Mouse (Mus musculus) hindbrain, embryonic 13.5 days (tissue): ENCODE results near the gene Olfr1045. TPM values are rescaled to one million over a fixed set of nuclear protein-coding genes. Genes with fewer than 3 reads are reported as not detected.
"Not testable (repeated sequence)": the region's sequence is repeated elsewhere in the genome, so short reads cannot be mapped to it uniquely, and the experiment has no call there.

Experiments
- ATAC-seq: fragments of 200-750 bp; cut with Nextera tagmentation; 2 replicates; pipeline ENCODE4 v1.8.0; 2017; ENCODE audit warnings: moderate TSS enrichment; ENCODE audit not compliant: low FRiP score
- H3K27ac ChIP-seq: fragments of 300-500 bp; sonication (generic); 2 replicates; pipeline ENCODE4 v1.5.1; 2015; ENCODE audit warnings: inconsistent platforms, mild to moderate bottlenecking, moderate library complexity
- H3K27me3 ChIP-seq: fragments of 300-500 bp; sonication (generic); 2 replicates; pipeline ENCODE4 v1.6.1; 2015; ENCODE audit warnings: mild to moderate bottlenecking, inconsistent platforms
- H3K36me3 ChIP-seq: fragments of 300-500 bp; sonication (generic); 2 replicates; pipeline ENCODE4 v1.6.1; 2015; ENCODE audit warnings: mild to moderate bottlenecking, inconsistent platforms
- H3K4me1 ChIP-seq: fragments of 300-500 bp; sonication (generic); replicated peaks from 2 replicates; pipeline ENCODE4 v1.6.1; 2015; ENCODE audit warnings: inconsistent platforms
- H3K4me2 ChIP-seq: fragments of 300-500 bp; sonication (generic); 2 replicates; pipeline ENCODE4 v1.6.1; 2015; ENCODE audit warnings: inconsistent platforms, mild to moderate bottlenecking, moderate library complexity
- H3K4me3 ChIP-seq: fragments of 300-500 bp; sonication (generic); 2 replicates; pipeline ENCODE4 v1.5.1; 2015; ENCODE audit warnings: mild to moderate bottlenecking, inconsistent platforms
- H3K9ac ChIP-seq: fragments of 300-500 bp; sonication (generic); 2 replicates; pipeline ENCODE4 v1.6.1; 2015; ENCODE audit warnings: mild to moderate bottlenecking, inconsistent platforms
- H3K9me3 ChIP-seq: fragments of 300-500 bp; sonication (generic); 2 replicates; pipeline ENCODE4 v1.6.1; 2016; ENCODE audit warnings: inconsistent platforms
- WGBS: fragments of 180-500 bp; shearing (Covaris S2); methylation state at CpG from one replicate; pipeline ENCODE4 v1.1.7; 2015; 5-methylcytosine and 5-hydroxymethylcytosine counted together
- polyA plus RNA-seq: library from polyadenylated mRNA; unstranded; fragments of >200 nt; fragmentation: Nextera tagmentation; extraction: Ambion mirVana; gene quantifications from 2 replicates; pipeline ENCODE4 v1.2.1, GENCODE M21; 2015

Gene Olfr1045
- not detected in 2 replicates for polyA plus RNA-seq

GRCm38 (mm10) chr2:86202909-86203308 is at the start of gene Olfr1045:
Gene Olfr1045 (minus strand): TSS chr2:86203009.
- Histone ChIP-seq H3K9ac (no peak within 1 kb of the TSS), H3K27ac (no peak within 1 kb of the TSS), H3K4me3 (no peak within 1 kb of the TSS), H3K4me1 (no peaks in the 10 kb centered on the region), H3K27me3 (no peaks in the 10 kb centered on the region), H3K36me3 (no peaks in the 10 kb centered on the region), H3K4me2 (no peak within 1 kb of the TSS), H3K9me3 (no peaks in the 10 kb centered on the region; the same call in 1 of the 2 replicates)
- ATAC-seq = no peak

DNA sequence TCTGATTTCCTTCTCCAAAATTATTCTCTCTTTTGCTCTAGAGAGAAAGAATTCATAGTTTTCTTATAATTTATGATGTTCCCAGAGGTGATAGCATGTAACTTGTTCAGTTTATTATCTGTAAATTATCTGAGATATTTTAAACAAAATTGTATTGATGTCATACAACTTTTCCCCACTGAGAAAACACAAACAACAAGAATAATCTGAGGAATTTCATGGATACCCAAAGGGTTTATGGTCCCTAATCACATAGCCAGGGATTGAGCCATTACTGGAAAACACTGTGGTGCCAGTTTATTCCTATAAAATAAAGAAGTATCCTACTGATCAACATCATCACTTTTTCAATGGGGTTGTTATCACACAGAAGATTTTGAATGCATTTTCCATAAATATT is 37.4 kb upstream of the Olfr1045 start, which contains the start of gene Olfr1048:
Olfr1048 (minus strand) TSS at position 101 of the 400 bp plus-strand sequence.
- no peak within 1 kb of the TSS for H3K4me2 ChIP-seq
- no peak within 1 kb of the TSS for H3K27ac ChIP-seq
- no peak within 1 kb of the TSS for H3K4me3 ChIP-seq
- no peaks in the 10 kb centered on the region for H3K27me3 ChIP-seq
- no peaks in the 10 kb centered on the region for H3K36me3 ChIP-seq
- no peak for ATAC-seq
- no peaks in the 10 kb centered on the region for H3K4me1 ChIP-seq
- H3K9ac ChIP-seq = no peak within 1 kb of the TSS
- no peaks in the 10 kb centered on the region for H3K9me3 ChIP-seq

DNA sequence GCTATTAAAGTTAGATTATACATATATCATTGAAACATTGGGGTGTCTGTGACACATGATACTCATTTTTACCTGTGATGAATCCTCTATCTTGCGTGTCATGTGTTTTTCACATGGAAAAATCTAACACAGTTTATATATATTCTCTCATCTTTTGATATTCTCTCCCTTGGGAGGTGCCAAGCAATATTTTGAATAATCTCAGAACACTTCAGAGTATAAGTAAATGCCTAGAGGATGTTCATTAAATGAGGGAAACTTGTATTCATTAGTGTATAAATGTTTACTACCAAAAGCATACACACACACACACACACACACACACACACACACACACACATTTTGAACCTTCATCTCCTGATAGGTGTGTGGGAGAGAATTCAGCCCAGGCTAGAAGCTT is 28.5 kb upstream of the Olfr1045 start, which contains the start of gene Olfr1047:
Olfr1047 (minus strand) TSS at position 101 of the 400 bp plus-strand sequence.
- no peaks in the 10 kb centered on the region for H3K4me1 ChIP-seq
- no peak within 1 kb of the TSS for H3K4me2 ChIP-seq
- 100% methylated on average over 1 of the region's 1 CpGs for WGBS

GRCm38 (mm10) chr2:86219214-86219613 is 16.4 kb upstream of the Olfr1045 start, which contains the start of gene Olfr1046:
Gene Olfr1046 (minus strand): TSS chr2:86219314.
- no peak for ATAC-seq
- Histone ChIP-seq H3K4me2 (no peak within 1 kb of the TSS), H3K4me1 (no peaks in the 10 kb centered on the region), H3K36me3 (no peaks in the 10 kb centered on the region), H3K9ac (no peak within 1 kb of the TSS), H3K27me3 (no peaks in the 10 kb centered on the region), H3K9me3 (no peaks in the 10 kb centered on the region), H3K27ac (no peak within 1 kb of the TSS), H3K4me3 (no peak within 1 kb of the TSS)
- WGBS = 74% methylated on average over 2 of the region's 2 CpGs

More for the DNA sequence above, 28.5 kb upstream of the Olfr1045 start, which contains the start of gene Olfr1047:
- Histone ChIP-seq H3K4me3 (no peak within 1 kb of the TSS), H3K9me3 (no peaks in the 10 kb centered on the region), H3K27ac (no peak within 1 kb of the TSS), H3K36me3 (no peaks in the 10 kb centered on the region), H3K9ac (no peak within 1 kb of the TSS), H3K27me3 (no peaks in the 10 kb centered on the region)
- ATAC-seq = no peak

- no peak overlapping the region for H3K9ac ChIP-seq
- 59% methylated on average over 1 of the region's 1 CpGs for WGBS
- no peak for ATAC-seq
- H3K4me2 ChIP-seq = no peak overlapping the region
- H3K9me3 ChIP-seq = no peaks in the 10 kb centered on the region
- H3K36me3 ChIP-seq = no peaks in the 10 kb centered on the region
- H3K27me3 ChIP-seq = no peaks in the 10 kb centered on the region
- H3K4me1 ChIP-seq = no peaks in the 10 kb centered on the region
- no peak overlapping the region for H3K4me3 ChIP-seq
- no peak overlapping the region for H3K27ac ChIP-seq
These were observed 6.9 kb downstream of the Olfr1045 start for GRCm38 (mm10) chr2:86195863-86196262.

DNA sequence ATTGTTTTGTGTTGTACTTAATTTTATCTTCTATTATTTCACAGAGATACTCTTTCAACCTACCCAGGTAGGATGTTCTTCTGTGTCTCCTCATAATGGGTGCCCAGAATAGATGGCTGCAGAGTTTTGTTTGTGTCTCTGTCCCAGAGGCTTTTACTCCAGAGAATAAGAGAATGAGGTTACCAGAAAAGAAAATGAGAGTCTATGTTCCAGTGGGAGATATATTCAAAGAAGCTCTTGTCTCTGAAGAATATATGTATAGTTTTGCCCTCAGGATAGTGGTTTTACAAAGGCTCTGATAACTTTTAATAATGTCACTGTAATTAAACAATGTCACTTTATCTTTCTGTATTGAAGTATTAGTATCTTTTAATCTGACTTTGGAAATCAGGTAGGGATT is 17.2 kb downstream of the Olfr1045 start, which contains the start of gene Olfr52:
Olfr52 (minus strand) TSS at position 101 of the 400 bp plus-strand sequence.
- no peaks in the 10 kb centered on the region for H3K4me1 ChIP-seq
- no peak within 1 kb of the TSS for H3K4me2 ChIP-seq
- H3K27ac ChIP-seq = no peak within 1 kb of the TSS
- no peak for ATAC-seq
- H3K9me3 ChIP-seq = no peaks in the 10 kb centered on the region
- H3K9ac ChIP-seq = no peak within 1 kb of the TSS
- no peaks in the 10 kb centered on the region for H3K27me3 ChIP-seq
- H3K4me3 ChIP-seq = no peak within 1 kb of the TSS
- H3K36me3 ChIP-seq = no peaks in the 10 kb centered on the region

GRCm38 (mm10) chr2:86179950-86180349 is 22.9 kb downstream of the Olfr1045 start:
- Histone ChIP-seq H3K9ac (no peak overlapping the region), H3K4me1 (no peaks in the 10 kb centered on the region), H3K4me2 (no peak overlapping the region), H3K9me3 (no peaks in the 10 kb centered on the region), H3K27ac (no peak overlapping the region), H3K4me3 (no peak overlapping the region), H3K27me3 (no peaks in the 10 kb centered on the region), H3K36me3 (no peaks in the 10 kb centered on the region)
- 87% methylated on average over 3 of the region's 3 CpGs for WGBS
- no peak for ATAC-seq

DNA sequence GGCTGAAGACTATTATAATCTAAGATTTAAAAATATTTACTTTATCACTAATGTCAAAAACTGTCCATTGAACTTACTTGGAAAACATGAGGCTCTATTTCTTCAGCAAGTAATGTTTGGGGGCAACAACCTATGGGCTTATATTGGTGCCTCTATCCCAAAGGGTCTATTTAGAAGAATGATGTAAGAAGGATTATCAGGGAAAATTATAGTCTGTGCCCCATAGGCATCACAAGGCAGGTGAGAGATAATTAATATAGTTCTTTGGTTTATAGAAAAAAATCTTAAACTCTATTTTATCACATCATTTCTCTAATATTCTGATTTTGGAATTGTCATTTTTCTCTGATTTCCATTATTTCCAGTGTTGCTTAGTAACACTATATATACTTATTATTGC is 25.1 kb downstream of the Olfr1045 start, which contains the start of gene Olfr1044:
Olfr1044 (minus strand) TSS at position 101 of the 400 bp plus-strand sequence.
- no peak for ATAC-seq
- H3K4me1 ChIP-seq = no peaks in the 10 kb centered on the region
- H3K9me3 ChIP-seq = no peaks in the 10 kb centered on the region
- H3K27me3 ChIP-seq = no peaks in the 10 kb centered on the region
- no peak within 1 kb of the TSS for H3K27ac ChIP-seq
- H3K4me2 ChIP-seq = no peak within 1 kb of the TSS
- no peak within 1 kb of the TSS for H3K4me3 ChIP-seq
- no peak within 1 kb of the TSS for H3K9ac ChIP-seq
- no peaks in the 10 kb centered on the region for H3K36me3 ChIP-seq

DNA sequence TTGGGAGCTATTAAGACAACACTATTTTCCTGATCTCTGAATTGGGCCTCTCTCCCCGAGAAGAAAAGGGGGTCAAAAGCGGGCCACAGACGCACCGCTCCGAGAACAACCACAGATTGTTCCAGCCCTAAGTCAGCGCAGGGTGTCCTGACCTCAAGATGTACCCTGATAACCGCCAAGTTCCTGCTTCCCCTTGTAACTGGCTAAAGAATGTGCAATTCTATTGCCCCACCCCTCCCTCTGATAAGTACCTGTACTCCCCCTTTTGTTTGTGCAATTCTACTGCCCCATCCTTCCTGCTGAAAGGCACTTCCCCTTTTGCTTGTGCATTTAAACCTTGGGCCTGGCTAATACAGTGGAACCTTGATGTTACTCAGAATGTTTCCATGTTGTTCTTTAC is 27.4 kb downstream of the Olfr1045 start:
- not testable (repeated sequence) for H3K27ac ChIP-seq, ATAC-seq, H3K27me3 ChIP-seq, H3K36me3 ChIP-seq, H3K4me2 ChIP-seq, H3K9ac ChIP-seq, H3K4me3 ChIP-seq, H3K4me1 ChIP-seq, H3K9me3 ChIP-seq
- WGBS = 90% methylated on average over 7 of the region's 7 CpGs

DNA sequence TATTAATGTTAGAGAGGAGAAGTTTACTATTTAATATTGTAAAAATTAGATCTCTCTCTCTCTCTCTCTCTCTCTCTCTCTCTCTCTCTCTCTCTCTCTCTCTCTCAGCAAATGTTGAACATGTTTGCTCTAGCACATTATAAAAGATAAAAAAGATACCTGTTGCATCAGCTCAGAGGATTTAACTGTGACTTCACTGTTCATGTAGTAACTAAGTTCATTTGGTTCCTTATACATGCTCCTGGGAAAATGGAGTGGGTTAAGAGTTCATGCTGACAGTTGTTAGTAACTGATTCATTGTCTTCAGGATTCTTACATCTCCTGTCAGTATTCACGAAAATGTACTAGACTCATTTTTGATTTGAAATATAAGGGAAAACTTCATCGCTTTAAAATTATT is 35.4 kb downstream of the Olfr1045 start, which contains the start of gene Olfr1043:
Olfr1043 (minus strand) TSS at position 101 of the 400 bp plus-strand sequence.
- no peaks in the 10 kb centered on the region for H3K4me1 ChIP-seq
- WGBS = 91% methylated on average over 2 of the region's 2 CpGs
- no peak for ATAC-seq

GRCm38 (mm10) chr2:86161738-86162137 is 41.1 kb downstream of the Olfr1045 start, which contains the start of gene Olfr1042:
Gene Olfr1042 (minus strand): TSS chr2:86161838.
- H3K9ac ChIP-seq = no peak within 1 kb of the TSS
- no peak for ATAC-seq
- no peak within 1 kb of the TSS for H3K27ac ChIP-seq
- 87% methylated on average over 2 of the region's 2 CpGs for WGBS
- no peaks in the 10 kb centered on the region for H3K4me1 ChIP-seq
- no peaks in the 10 kb centered on the region for H3K36me3 ChIP-seq
- no peaks in the 10 kb centered on the region for H3K9me3 ChIP-seq
- H3K4me3 ChIP-seq = no peak within 1 kb of the TSS
- H3K4me2 ChIP-seq = no peak within 1 kb of the TSS
- no peaks in the 10 kb centered on the region for H3K27me3 ChIP-seq

More for the DNA sequence above, 35.4 kb downstream of the Olfr1045 start, which contains the start of gene Olfr1043:
- H3K4me2 ChIP-seq = no peak within 1 kb of the TSS
- no peaks in the 10 kb centered on the region for H3K36me3 ChIP-seq
- no peak within 1 kb of the TSS for H3K4me3 ChIP-seq
- H3K9ac ChIP-seq = no peak within 1 kb of the TSS
- no peak within 1 kb of the TSS for H3K27ac ChIP-seq
- no peaks in the 10 kb centered on the region for H3K27me3 ChIP-seq
- H3K9me3 ChIP-seq = no peaks in the 10 kb centered on the region

DNA sequence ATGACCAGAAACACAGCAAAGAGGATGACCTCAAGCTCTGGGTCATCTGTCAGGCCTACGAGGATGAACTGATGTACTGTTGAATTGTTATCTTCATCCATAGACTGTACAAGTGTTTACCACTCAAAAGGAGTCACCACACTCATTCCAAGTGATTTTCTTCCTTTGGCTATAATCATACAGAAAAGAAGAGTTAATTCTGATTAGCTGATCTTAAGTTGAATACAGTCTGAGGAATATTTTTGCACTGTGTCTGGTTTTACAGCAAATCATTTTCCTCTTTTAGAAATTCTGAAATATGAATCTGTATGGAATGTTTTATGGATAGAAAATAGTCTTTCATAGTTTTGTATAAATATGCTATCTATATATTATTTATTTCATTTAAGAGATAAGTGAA is 56.2 kb downstream of the Olfr1045 start, which contains the start of gene Olfr1040:
Olfr1040 (minus strand) TSS at position 101 of the 400 bp plus-strand sequence.
- WGBS = 88% methylated on average over 1 of the region's 1 CpGs
- H3K4me2 ChIP-seq = no peak within 1 kb of the TSS
- ATAC-seq = no peak
- H3K27ac ChIP-seq = no peak within 1 kb of the TSS
- H3K27me3 ChIP-seq = no peaks in the 10 kb centered on the region
- no peaks in the 10 kb centered on the region for H3K9me3 ChIP-seq
- no peak within 1 kb of the TSS for H3K9ac ChIP-seq
- H3K4me1 ChIP-seq = no peaks in the 10 kb centered on the region
- H3K4me3 ChIP-seq = no peak within 1 kb of the TSS
- no peaks in the 10 kb centered on the region for H3K36me3 ChIP-seq
